Mouse (Mus musculus): ENCODE data around the gene Hexb.

GRCm38 (mm10) chr13:97201896-97202295 lies 3.7 kb upstream of the Hexb start:
- no peak for TF ChIP-seq POLR2A (IDR thresholded peaks at IDR 0.05; ENCODE audit: control insufficient read depth, low read depth, low read length)
- no peak for TF ChIP-seq CTCF (IDR thresholded peaks at IDR 0.05; ENCODE audit: control insufficient read depth, insufficient read depth, insufficient replicate concordance, low read depth, low read length)
